Mouse (Mus musculus) heart, adult 10 weeks (tissue): Measurements from ENCODE around the gene Sowahc. TPM values are rescaled to one million over a fixed set of nuclear protein-coding genes. Genes with fewer than 3 reads are reported as not detected.

Experiments used
- polyA plus RNA-seq: library from polyadenylated mRNA; stranded (reverse); fragments of 350-450 nt; fragmentation: Illumina TruSeq; extraction: RNeasy Lipid Tissue Mini Kit (QIAGEN cat#74804); gene quantifications from one replicate; pipeline ENCODE4 v1.2.3, GENCODE M21; 2014; ENCODE audit warnings: low read depth, low replicate concordance

Sowahc gene
- 1.5 TPM for polyA plus RNA-seq

DNA sequence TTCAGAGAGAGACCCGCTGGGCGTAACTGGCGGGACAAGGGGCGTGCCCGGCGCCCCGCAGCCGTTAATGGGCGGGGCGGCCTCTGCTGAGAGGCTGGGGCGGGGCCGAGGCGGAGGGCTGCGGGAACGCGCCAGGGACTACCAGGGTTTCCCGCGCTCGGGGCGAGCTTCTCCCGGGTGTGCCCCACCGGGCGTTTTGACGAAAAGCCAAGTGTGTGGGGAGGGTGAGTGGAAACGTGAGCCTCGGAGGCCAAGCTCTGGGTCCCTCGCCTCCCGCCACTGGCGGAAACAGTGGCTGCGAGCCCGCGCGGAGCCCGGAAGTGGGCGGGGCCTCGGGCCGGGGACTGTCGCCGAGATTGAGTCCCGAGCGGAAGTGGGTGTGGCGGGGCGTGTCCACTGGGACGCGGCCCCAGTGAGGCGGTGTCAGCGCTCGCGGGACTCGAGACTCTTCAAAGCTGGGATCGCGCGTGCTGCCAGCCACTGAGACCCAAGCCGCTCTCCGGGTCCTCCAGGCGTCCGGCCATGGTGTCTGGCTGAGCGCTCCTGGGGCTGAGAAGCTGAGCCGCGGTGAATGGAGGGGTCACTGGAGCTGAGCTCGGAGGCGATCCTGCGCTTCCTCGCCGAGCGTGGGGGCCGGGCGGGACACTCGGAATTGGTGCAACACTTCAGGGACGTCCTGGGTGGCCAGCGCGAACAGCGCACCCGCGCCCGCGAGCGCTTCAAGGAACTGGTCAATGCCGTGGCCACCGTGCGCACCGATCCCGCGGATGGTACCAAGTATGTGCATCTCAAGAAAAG lies at the start of gene Sowahc, which contains the start of gene Sept10:
Gene Sowahc (plus strand): TSS at position 481 of the 798 bp plus-strand sequence.
Gene Sept10 (minus strand): TSS at position 375 of the 798 bp plus-strand sequence.

Other genes starting within 250 kb of the Sowahc start
- 15.6 TPM for gene Sept10, start 106 bp upstream of the Sowahc start, polyA plus RNA-seq
- 36.2 TPM for gene P4ha1, start 101.3 kb downstream of the Sowahc start, polyA plus RNA-seq
- 2.4 TPM for gene Gm10273, start 173.7 kb downstream of the Sowahc start, polyA plus RNA-seq
- gene Pla2g12b, start 181.7 kb downstream of the Sowahc start, polyA plus RNA-seq: not detected
- not detected for gene Oit3, start 219.8 kb downstream of the Sowahc start, polyA plus RNA-seq